Mouse (Mus musculus): ENCODE results near the gene Tbx18. TPM values are rescaled to one million over a fixed set of nuclear protein-coding genes. Genes with fewer than 3 reads are reported as not detected.

Tbx18 gene
- 1.4 and 1.8 TPM in 2 replicates for polyA plus RNA-seq (2014; fragmentation: Nextera tagmentation; extraction: Ambion mirVana)

- Histone ChIP-seq H3K4me1 (replicated peaks; ENCODE audit: control insufficient read depth, insufficient read depth, low read length) (0 out of 2 replicates have a peak, but pooled peaks cover 5% of the 10 kb centered on the region), H3K27me3 (ENCODE audit: control insufficient read depth, insufficient read depth, low read length) (peaks cover 82% of the 10 kb centered on the region), H3K36me3 (replicated peaks; ENCODE audit: control insufficient read depth, insufficient read depth) (no peaks in the 10 kb centered on the region), H3K4me3 (replicated peaks; ENCODE audit: low read length) (peak within 1 kb of the TSS; percentile 36), H3K4me2 (replicated peaks) (peak within 1 kb of the TSS; percentile 53), H3K27ac (no peak within 1 kb of the TSS), H3K9ac (peak within 1 kb of the TSS; percentile 42), H3K9me3 (ENCODE audit: control insufficient read depth, low read length) (no peaks in the 10 kb centered on the region)
- WGBS: 0% methylated on average over 27 of the region's 27 CpGs
- ATAC-seq (ENCODE audit: low FRiP score) (peak; percentile 75), DNase-seq (ENCODE audit: low spot score) (peak; percentile 78)
Observed at GRCm38 (mm10) chr9:87730961-87731535, at the start of gene Tbx18. Gene Tbx18, minus strand, starts transcription at chr9:87731260.

GRCm38 (mm10) chr9:87773951-87774350 lies 42.9 kb upstream of the Tbx18 start:
- H3K9ac ChIP-seq: no peak overlapping the region
- no peaks in the 10 kb centered on the region for H3K27me3 ChIP-seq (ENCODE audit: control insufficient read depth, insufficient read depth, low read length)
- ATAC-seq (ENCODE audit: low FRiP score): no peak
- DNase-seq (ENCODE audit: low spot score): no peak
- H3K4me2 ChIP-seq (replicated peaks): no peak overlapping the region
- H3K36me3 ChIP-seq (replicated peaks; ENCODE audit: control insufficient read depth, insufficient read depth): no peaks in the 10 kb centered on the region
- no peak overlapping the region for H3K27ac ChIP-seq
- H3K4me3 ChIP-seq (replicated peaks; ENCODE audit: low read length): no peak overlapping the region
- no peaks in the 10 kb centered on the region for H3K9me3 ChIP-seq (ENCODE audit: control insufficient read depth, low read length)
- H3K4me1 ChIP-seq (replicated peaks; ENCODE audit: control insufficient read depth, insufficient read depth, low read length): no peaks in the 10 kb centered on the region
- 69% methylated on average over 2 of the region's 2 CpGs for WGBS

GRCm38 (mm10) chr9:87755621-87756020 lies 24.6 kb upstream of the Tbx18 start:
- Histone ChIP-seq H3K27ac (no peak overlapping the region), H3K4me2 (replicated peaks) (no peak overlapping the region), H3K36me3 (replicated peaks; ENCODE audit: control insufficient read depth, insufficient read depth) (no peaks in the 10 kb centered on the region), H3K27me3 (ENCODE audit: control insufficient read depth, insufficient read depth, low read length) (no peaks in the 10 kb centered on the region), H3K9ac (no peak overlapping the region), H3K4me3 (replicated peaks; ENCODE audit: low read length) (no peak overlapping the region), H3K9me3 (ENCODE audit: control insufficient read depth, low read length) (no peaks in the 10 kb centered on the region), H3K4me1 (replicated peaks; ENCODE audit: control insufficient read depth, insufficient read depth, low read length) (no peaks in the 10 kb centered on the region)
- ATAC-seq (ENCODE audit: low FRiP score) (no peak), DNase-seq (ENCODE audit: low spot score) (no peak)
- 74% methylated on average over 4 of the region's 4 CpGs for WGBS

GRCm38 (mm10) chr9:87741599-87741998 lies 10.5 kb upstream of the Tbx18 start:
- WGBS: 86% methylated on average over 8 of the region's 8 CpGs
- Histone ChIP-seq H3K27ac (no peak overlapping the region), H3K4me3 (replicated peaks; ENCODE audit: low read length) (no peak overlapping the region), H3K4me2 (replicated peaks) (no peak overlapping the region), H3K4me1 (replicated peaks; ENCODE audit: control insufficient read depth, insufficient read depth, low read length) (peaks cover 5% of the 10 kb centered on the region; the same call in 1 of the 2 replicates), H3K9ac (no peak overlapping the region), H3K36me3 (replicated peaks; ENCODE audit: control insufficient read depth, insufficient read depth) (no peaks in the 10 kb centered on the region), H3K9me3 (ENCODE audit: control insufficient read depth, low read length) (no peaks in the 10 kb centered on the region), H3K27me3 (ENCODE audit: control insufficient read depth, insufficient read depth, low read length) (peaks cover 71% of the 10 kb centered on the region)
- ATAC-seq (ENCODE audit: low FRiP score) (no peak), DNase-seq (ENCODE audit: low spot score) (no peak)

GRCm38 (mm10) chr9:87740667-87741066 lies 9.6 kb upstream of the Tbx18 start:
- 1% methylated on average over 11 of the region's 11 CpGs for WGBS
- Histone ChIP-seq H3K9me3 (ENCODE audit: control insufficient read depth, low read length) (no peaks in the 10 kb centered on the region), H3K27ac (no peak overlapping the region), H3K27me3 (ENCODE audit: control insufficient read depth, insufficient read depth, low read length) (peaks cover 80% of the 10 kb centered on the region), H3K4me3 (replicated peaks; ENCODE audit: low read length) (no peak overlapping the region), H3K36me3 (replicated peaks; ENCODE audit: control insufficient read depth, insufficient read depth) (no peaks in the 10 kb centered on the region), H3K4me2 (replicated peaks) (peak overlapping the region; percentile 40), H3K4me1 (replicated peaks; ENCODE audit: control insufficient read depth, insufficient read depth, low read length) (peaks cover 5% of the 10 kb centered on the region; the same call in 1 of the 2 replicates), H3K9ac (no peak overlapping the region)
- DNase-seq (ENCODE audit: low spot score) (peak; percentile 60), ATAC-seq (ENCODE audit: low FRiP score) (peak; percentile 71)

GRCm38 (mm10) chr9:87740241-87740645 lies 9.2 kb upstream of the Tbx18 start:
- DNase-seq (ENCODE audit: low spot score) (no peak), ATAC-seq (ENCODE audit: low FRiP score) (peak; percentile 61)
- H3K9me3 ChIP-seq (ENCODE audit: control insufficient read depth, low read length): no peaks in the 10 kb centered on the region
- no peak overlapping the region for H3K4me3 ChIP-seq (replicated peaks; ENCODE audit: low read length)
- H3K36me3 ChIP-seq (replicated peaks; ENCODE audit: control insufficient read depth, insufficient read depth): no peaks in the 10 kb centered on the region
- peaks cover 5% of the 10 kb centered on the region; the same call in 1 of the 2 replicates for H3K4me1 ChIP-seq (replicated peaks; ENCODE audit: control insufficient read depth, insufficient read depth, low read length)
- no peak overlapping the region for H3K9ac ChIP-seq
- H3K4me2 ChIP-seq (replicated peaks): peak overlapping the region; percentile 40
- H3K27ac ChIP-seq: no peak overlapping the region
- 1% methylated on average over 20 of the region's 20 CpGs for WGBS
- H3K27me3 ChIP-seq (ENCODE audit: control insufficient read depth, insufficient read depth, low read length): peaks cover 84% of the 10 kb centered on the region

GRCm38 (mm10) chr9:87739543-87740161 lies 8.6 kb upstream of the Tbx18 start:
- no peak for DNase-seq (ENCODE audit: low spot score)
- under 1% methylated on average over 41 of the region's 41 CpGs for WGBS
- H3K27ac ChIP-seq: no peak overlapping the region
- no peaks in the 10 kb centered on the region for H3K9me3 ChIP-seq (ENCODE audit: control insufficient read depth, low read length)
- peak overlapping the region; percentile 40 for H3K4me2 ChIP-seq (replicated peaks)
- peaks cover 5% of the 10 kb centered on the region; the same call in 1 of the 2 replicates for H3K4me1 ChIP-seq (replicated peaks; ENCODE audit: control insufficient read depth, insufficient read depth, low read length)
- peaks cover 86% of the 10 kb centered on the region for H3K27me3 ChIP-seq (ENCODE audit: control insufficient read depth, insufficient read depth, low read length)
- no peak overlapping the region for H3K9ac ChIP-seq
- H3K36me3 ChIP-seq (replicated peaks; ENCODE audit: control insufficient read depth, insufficient read depth): no peaks in the 10 kb centered on the region
- peak overlapping the region; percentile 12; the same call in 1 of the 2 replicates for H3K4me3 ChIP-seq (replicated peaks; ENCODE audit: low read length)
- ATAC-seq (ENCODE audit: low FRiP score): peak; percentile 63

- H3K27me3 ChIP-seq (ENCODE audit: control insufficient read depth, insufficient read depth, low read length): peaks cover 91% of the 10 kb centered on the region
- H3K9ac ChIP-seq: no peak overlapping the region
- H3K4me2 ChIP-seq (replicated peaks): peak overlapping the region; percentile 40; the same call in 1 of the 2 replicates
- no peaks in the 10 kb centered on the region for H3K9me3 ChIP-seq (ENCODE audit: control insufficient read depth, low read length)
- no peaks in the 10 kb centered on the region for H3K36me3 ChIP-seq (replicated peaks; ENCODE audit: control insufficient read depth, insufficient read depth)
- 1% methylated on average over 39 of the region's 39 CpGs for WGBS
- no peak overlapping the region for H3K27ac ChIP-seq
- DNase-seq (ENCODE audit: low spot score) (no peak), ATAC-seq (ENCODE audit: low FRiP score) (no peak)
- H3K4me3 ChIP-seq (replicated peaks; ENCODE audit: low read length): peak overlapping the region; percentile 12; the same call in 1 of the 2 replicates
- peaks cover 5% of the 10 kb centered on the region; the same call in 1 of the 2 replicates for H3K4me1 ChIP-seq (replicated peaks; ENCODE audit: control insufficient read depth, insufficient read depth, low read length)
Observed at GRCm38 (mm10) chr9:87738766-87739542, 7.9 kb upstream of the Tbx18 start.

GRCm38 (mm10) chr9:87738123-87738522 lies 7.1 kb upstream of the Tbx18 start:
- ATAC-seq (ENCODE audit: low FRiP score): no peak
- Histone ChIP-seq H3K36me3 (replicated peaks; ENCODE audit: control insufficient read depth, insufficient read depth) (no peaks in the 10 kb centered on the region), H3K27me3 (ENCODE audit: control insufficient read depth, insufficient read depth, low read length) (peaks cover 98% of the 10 kb centered on the region), H3K9ac (no peak overlapping the region), H3K27ac (no peak overlapping the region), H3K9me3 (ENCODE audit: control insufficient read depth, low read length) (no peaks in the 10 kb centered on the region), H3K4me2 (replicated peaks) (no peak overlapping the region), H3K4me1 (replicated peaks; ENCODE audit: control insufficient read depth, insufficient read depth, low read length) (peaks cover 5% of the 10 kb centered on the region; the same call in 1 of the 2 replicates), H3K4me3 (replicated peaks; ENCODE audit: low read length) (no peak overlapping the region)
- DNase-seq (ENCODE audit: low spot score): no peak
- WGBS: 3% methylated on average over 13 of the region's 13 CpGs

Measured in hindbrain, embryonic 14.5 days (tissue).